Comparison of ENCODE assay signal across 8 mouse cellular contexts in genomic region chr4:117886644-117887043, GRCm38 (mm10). TPM values are rescaled to one million over a fixed set of nuclear protein-coding genes. Genes with fewer than 3 reads are reported as not detected.
A peak's percentile ranks its signal among the peaks of the same experiment; 100 is the strongest.
DNase-seq lines count a peak whose midpoint lies in the region; ATAC-seq and TF ChIP-seq lines count a peak whose summit lies in the region.

No protein-coding gene starts in this region.

- DNase-seq in heart, postnatal 36 days: no peak
- DNase-seq in lung, adult 2 months: no peak
- no peak for DNase-seq in left cerebral cortex, postnatal 10 days (ENCODE audit: extremely low spot score in 1 of 2, low spot score in 2 of 2)
- DNase-seq in embryo, embryonic 11 days: no peak

- peaks cover 11% of the 10 kb centered on the region for H3K36me3 ChIP-seq in heart, embryonic 11.5 days (ENCODE audit: control insufficient read depth, insufficient read depth, low read length)
- peaks cover 30% of the 10 kb centered on the region for H3K36me3 ChIP-seq in embryonic facial prominence, embryonic 12.5 days
- H3K36me3 ChIP-seq in hindbrain, embryonic 16.5 days (ENCODE audit: control insufficient read depth, insufficient read depth, low read length): peaks cover 9% of the 10 kb centered on the region; the same call in 1 of the 2 replicates

- TF ChIP-seq POLR2A in lung, adult 2 months (IDR thresholded peaks at IDR 0.05; ENCODE audit: borderline replicate concordance, extremely low read depth, low read depth, low read length): no peak

- 0 out of 2 replicates have a peak overlapping the region, but pooled peaks have one; percentile 18 for H3K27ac ChIP-seq in heart, embryonic 11.5 days (ENCODE audit: low read depth, low read length)
- no peak overlapping the region for H3K27ac ChIP-seq in embryonic facial prominence, embryonic 12.5 days
- peak overlapping the region; percentile 66 for H3K27ac ChIP-seq in hindbrain, embryonic 16.5 days (ENCODE audit: low read depth, low read length)

- ATAC-seq in heart, embryonic 11.5 days (replicated peaks; ENCODE audit: insufficient number of reproducible peaks, low FRiP score, low TSS enrichment): 0 out of 2 replicates have a peak, but pooled peaks have one; percentile 4
- ATAC-seq in embryonic facial prominence, embryonic 12.5 days (ENCODE audit: insufficient number of reproducible peaks, insufficient read depth, low FRiP score, low TSS enrichment): no peak
- ATAC-seq in hindbrain, embryonic 16.5 days: no peak
- peak; percentile 30; the same call in 1 of the 2 replicates for ATAC-seq in neutrophil, adult 5-6 weeks (ENCODE audit: extremely low read depth, insufficient number of reproducible peaks, low FRiP score, poor library complexity, severe bottlenecking)

- peak overlapping the region; percentile 99 for H3K4me3 ChIP-seq in heart, embryonic 11.5 days (ENCODE audit: low read depth, low read length)
- peak overlapping the region; percentile 90 for H3K4me3 ChIP-seq in embryonic facial prominence, embryonic 12.5 days
- H3K4me3 ChIP-seq in hindbrain, embryonic 16.5 days (ENCODE audit: low read length): peak overlapping the region; percentile 94
- peak overlapping the region; percentile 93 for H3K4me3 ChIP-seq in lung, adult 2 months (replicated peaks; ENCODE audit: extremely low read depth, low read depth, low read length)

- 3% methylated on average over 24 of the region's 24 CpGs for WGBS in heart, embryonic 11.5 days (ENCODE audit: insufficient replicate concordance)
- 5% methylated on average over 15 of the region's 24 CpGs for WGBS in embryonic facial prominence, embryonic 12.5 days
- 2% methylated on average over 23 of the region's 24 CpGs for whole genome bisulfite sequencing in hindbrain, embryonic 16.5 days
- WGBS in lung, adult 2 months: 1% methylated on average over 23 of the region's 24 CpGs

- H3K4me1 ChIP-seq in heart, embryonic 11.5 days (ENCODE audit: control insufficient read depth, insufficient read depth, low read length): peaks cover 16% of the 10 kb centered on the region
- H3K4me1 ChIP-seq in embryonic facial prominence, embryonic 12.5 days: peaks cover 34% of the 10 kb centered on the region
- H3K4me1 ChIP-seq in hindbrain, embryonic 16.5 days (ENCODE audit: control insufficient read depth, insufficient read depth, low read depth, low read length): peaks cover 43% of the 10 kb centered on the region
- peaks cover 9% of the 10 kb centered on the region for H3K4me1 ChIP-seq in lung, adult 2 months (ENCODE audit: control insufficient read depth, insufficient read depth, low read length)

- intact Hi-C loops in heart, postnatal 36 days (cut with DNase I): no loop called here
- intact Hi-C loops in left cerebral cortex, postnatal 10 days (cut with DNase I): loop anchor here (2.0 kb wide), 1 partner anchor 76 kb away; no protein-coding TSS in a partner anchor

- no peak for TF ChIP-seq CTCF in lung, adult 2 months (IDR thresholded peaks at IDR 0.05; ENCODE audit: insufficient read depth, low read length)

- H3K9ac ChIP-seq in heart, embryonic 11.5 days (ENCODE audit: low read depth, low read length): peak overlapping the region; percentile 90
- H3K9ac ChIP-seq in embryonic facial prominence, embryonic 12.5 days: peak overlapping the region; percentile 80
- H3K9ac ChIP-seq in hindbrain, embryonic 16.5 days (ENCODE audit: low read depth, low read length): peak overlapping the region; percentile 98

- H3K9me3 ChIP-seq in heart, embryonic 11.5 days (replicated peaks; ENCODE audit: control insufficient read depth, low read length): no peaks in the 10 kb centered on the region
- H3K9me3 ChIP-seq in embryonic facial prominence, embryonic 12.5 days: no peaks in the 10 kb centered on the region
- no peaks in the 10 kb centered on the region for H3K9me3 ChIP-seq in hindbrain, embryonic 16.5 days (ENCODE audit: control insufficient read depth, low read length)

- H3K27me3 ChIP-seq in heart, embryonic 11.5 days (ENCODE audit: control insufficient read depth, insufficient read depth, low read length): no peaks in the 10 kb centered on the region
- H3K27me3 ChIP-seq in embryonic facial prominence, embryonic 12.5 days: no peaks in the 10 kb centered on the region
- H3K27me3 ChIP-seq in hindbrain, embryonic 16.5 days (replicated peaks; ENCODE audit: control insufficient read depth, insufficient read depth, low read length): no peaks in the 10 kb centered on the region

- H3K4me2 ChIP-seq in heart, embryonic 11.5 days: peak overlapping the region; percentile 76
- peak overlapping the region; percentile 96 for H3K4me2 ChIP-seq in embryonic facial prominence, embryonic 12.5 days (replicated peaks)
- peak overlapping the region; percentile 86 for H3K4me2 ChIP-seq in hindbrain, embryonic 16.5 days (ENCODE audit: low read length)

RNA-seq across cellular contexts. Expression of gene Atp6v0b, which starts 0.5 kb away (rescaled TPM):
- polyA plus RNA-seq in heart, embryonic 11.5 days (2014; fragmentation: Nextera tagmentation; extraction: Ambion mirVana): 194 and 197 TPM in 2 replicates
- 100 to 1,000 TPM; 116 to 120 TPM for total RNA-seq in heart, postnatal 36 days (2021)
- 181 and 194 TPM in 2 replicates for polyA plus RNA-seq in embryonic facial prominence, embryonic 12.5 days (2016; fragmentation: Nextera tagmentation; extraction: Ambion mirVana)
- polyA plus RNA-seq in hindbrain, embryonic 16.5 days (2015; fragmentation: Nextera tagmentation; extraction: Ambion mirVana): 631 and 701 TPM in 2 replicates
- polyA plus RNA-seq in lung, adult 2 months (2012; rRNA removed): 452 and 484 TPM in 2 replicates
- 136 and 175 TPM in 2 replicates for total RNA-seq in neutrophil, adult 5-6 weeks (2017)
- total RNA-seq in left cerebral cortex, postnatal 10 days (2021): 100 to 1,000 TPM; 464 to 465 TPM

RNA-seq across cellular contexts. Expression of gene B4galt2, which starts 3.4 kb away (rescaled TPM):
- polyA plus RNA-seq in heart, embryonic 11.5 days (2014; fragmentation: Nextera tagmentation; extraction: Ambion mirVana): 13.8 and 14.1 TPM in 2 replicates
- 1 to 10 TPM; 4.7 to 5.2 TPM for total RNA-seq in heart, postnatal 36 days (2021)
- polyA plus RNA-seq in embryonic facial prominence, embryonic 12.5 days (2016; fragmentation: Nextera tagmentation; extraction: Ambion mirVana): 42.8 and 43.1 TPM in 2 replicates
- 64.4 and 65.6 TPM in 2 replicates for polyA plus RNA-seq in hindbrain, embryonic 16.5 days (2015; fragmentation: Nextera tagmentation; extraction: Ambion mirVana)
- polyA plus RNA-seq in lung, adult 2 months (2012; rRNA removed): 22.3 and 23.4 TPM in 2 replicates
- total RNA-seq in neutrophil, adult 5-6 weeks (2017): 0.61 TPM in 1 of 2 replicates, not detected in the other
- 100 to 1,000 TPM; 165 to 170 TPM for total RNA-seq in left cerebral cortex, postnatal 10 days (2021)

RNA-seq across cellular contexts. Expression of gene Dph2, which starts 5.2 kb away (rescaled TPM):
- polyA plus RNA-seq in heart, embryonic 11.5 days (2014; fragmentation: Nextera tagmentation; extraction: Ambion mirVana): 12.7 and 14.2 TPM in 2 replicates
- 1 to 10 TPM; 2.9 to 5.0 TPM for total RNA-seq in heart, postnatal 36 days (2021)
- polyA plus RNA-seq in embryonic facial prominence, embryonic 12.5 days (2016; fragmentation: Nextera tagmentation; extraction: Ambion mirVana): 21.0 and 21.7 TPM in 2 replicates
- polyA plus RNA-seq in hindbrain, embryonic 16.5 days (2015; fragmentation: Nextera tagmentation; extraction: Ambion mirVana): 21.8 and 24.0 TPM in 2 replicates
- polyA plus RNA-seq in lung, adult 2 months (2012; rRNA removed): 10.7 and 11.5 TPM in 2 replicates
- 10.6 and 11.8 TPM in 2 replicates for total RNA-seq in neutrophil, adult 5-6 weeks (2017)
- 10 to 100 TPM in 1 of 2 experiments, 1 to 10 TPM in 1; 8.0 to 10.1 TPM for total RNA-seq in left cerebral cortex, postnatal 10 days (2021)

RNA-seq across cellular contexts. Expression of gene Ccdc24, which starts 14.3 kb away (rescaled TPM):
- polyA plus RNA-seq in heart, embryonic 11.5 days (2014; fragmentation: Nextera tagmentation; extraction: Ambion mirVana): 0.56 and 0.90 TPM in 2 replicates
- under 1 TPM; 0.08 to 0.33 TPM for total RNA-seq in heart, postnatal 36 days (2021)
- polyA plus RNA-seq in embryonic facial prominence, embryonic 12.5 days (2016; fragmentation: Nextera tagmentation; extraction: Ambion mirVana): 1.8 and 2.3 TPM in 2 replicates
- 2.1 and 2.2 TPM in 2 replicates for polyA plus RNA-seq in hindbrain, embryonic 16.5 days (2015; fragmentation: Nextera tagmentation; extraction: Ambion mirVana)
- polyA plus RNA-seq in lung, adult 2 months (2012; rRNA removed): 15.4 and 15.8 TPM in 2 replicates
- not detected in 2 replicates for total RNA-seq in neutrophil, adult 5-6 weeks (2017)
- 1 to 10 TPM; 3.1 to 3.3 TPM for total RNA-seq in left cerebral cortex, postnatal 10 days (2021)

RNA-seq across cellular contexts. Expression of gene Ipo13, which starts 28.2 kb away (rescaled TPM):
- polyA plus RNA-seq in heart, embryonic 11.5 days (2014; fragmentation: Nextera tagmentation; extraction: Ambion mirVana): 31.6 and 37.4 TPM in 2 replicates
- 10 to 100 TPM; 74.0 to 80.7 TPM for total RNA-seq in heart, postnatal 36 days (2021)
- polyA plus RNA-seq in embryonic facial prominence, embryonic 12.5 days (2016; fragmentation: Nextera tagmentation; extraction: Ambion mirVana): 50.3 and 52.6 TPM in 2 replicates
- polyA plus RNA-seq in hindbrain, embryonic 16.5 days (2015; fragmentation: Nextera tagmentation; extraction: Ambion mirVana): 63.1 and 76.2 TPM in 2 replicates
- polyA plus RNA-seq in lung, adult 2 months (2012; rRNA removed): 82.2 and 93.8 TPM in 2 replicates
- total RNA-seq in neutrophil, adult 5-6 weeks (2017): 15.5 and 15.9 TPM in 2 replicates
- total RNA-seq in left cerebral cortex, postnatal 10 days (2021): 100 to 1,000 TPM; 115 to 121 TPM

Comparison
In these comparisons a context has a peak if more than half of its experiments do, and no peak if none do; other contexts are left out.
1. ATAC-seq: peak in heart, embryonic 11.5 days (single experiment) and neutrophil, adult 5-6 weeks (single experiment); none in embryonic facial prominence, embryonic 12.5 days (single experiment) and hindbrain, embryonic 16.5 days (single experiment).
2. Peak in every context shown above with its lines, with median percentiles within 50 percentile points of each other: H3K4me2 ChIP-seq, H3K4me3 ChIP-seq and H3K9ac ChIP-seq.